Mouse (Mus musculus) forebrain, embryonic 14.5 days (tissue): ENCODE data around the gene Tbkbp1. TPM values are rescaled to one million over a fixed set of nuclear protein-coding genes. Genes with fewer than 3 reads are reported as not detected.

Experiments
- microRNA-seq: library from miRNA; unstranded; fragments of <30 nt; microRNA quantifications from one replicate; pipeline ENCODE4, GENCODE M21; 2016
- polyA plus RNA-seq: library from polyadenylated mRNA; unstranded; fragments of >200 nt; fragmentation: Nextera tagmentation; extraction: Ambion mirVana; gene quantifications from 2 replicates; pipeline ENCODE4 v1.2.1, GENCODE M21; 2014

Tbkbp1 gene
- polyA plus RNA-seq, 1 experiment from 2014 or later = 4.8 TPM

Small RNA genes lying within 50 kb of the gene (microRNA-seq; reads per million reads assigned to microRNA genes)
- gene Mir7235 = not detected

Other genes with a start within 250 kb of the Tbkbp1 start
- gene Cdk5rap3, start 235.0 kb downstream of the Tbkbp1 start, polyA plus RNA-seq = 91.2 and 98.4 TPM in 2 replicates
- 0.09 TPM in 1 of 2 replicates, not detected in the other for gene Prr15l, start 223.4 kb downstream of the Tbkbp1 start, polyA plus RNA-seq
- 19.0 and 21.9 TPM in 2 replicates for gene Pnpo, start 207.5 kb downstream of the Tbkbp1 start, polyA plus RNA-seq
- 14.3 and 14.6 TPM in 2 replicates for gene Sp2, start 168.5 kb downstream of the Tbkbp1 start, polyA plus RNA-seq
- 0.17 TPM in 1 of 2 replicates, not detected in the other for gene Sp6, start 138.1 kb downstream of the Tbkbp1 start, polyA plus RNA-seq
- 15.0 and 15.4 TPM in 2 replicates for gene Scrn2, start 121.6 kb downstream of the Tbkbp1 start, polyA plus RNA-seq
- 4.3 and 4.5 TPM in 2 replicates for gene Lrrc46, start 110.1 kb downstream of the Tbkbp1 start, polyA plus RNA-seq
- gene Mrpl10, start 109.9 kb downstream of the Tbkbp1 start, polyA plus RNA-seq = 56.2 and 57.6 TPM in 2 replicates
- 6.1 and 6.7 TPM in 2 replicates for gene Osbpl7, start 100.9 kb downstream of the Tbkbp1 start, polyA plus RNA-seq
- gene Tbx21, start 36.2 kb downstream of the Tbkbp1 start, polyA plus RNA-seq = 0.11 and 0.13 TPM in 2 replicates
- 41.7 and 41.9 TPM in 2 replicates for gene Kpnb1, start 36.4 kb upstream of the Tbkbp1 start, polyA plus RNA-seq
- gene Npepps, start 129.1 kb upstream of the Tbkbp1 start, polyA plus RNA-seq = 91.3 and 97.4 TPM in 2 replicates
- gene Mrpl45, start 164.2 kb upstream of the Tbkbp1 start, polyA plus RNA-seq = 42.2 and 43.4 TPM in 2 replicates
- 0.20 and 0.34 TPM in 2 replicates for gene Gpr179, start 200.6 kb upstream of the Tbkbp1 start, polyA plus RNA-seq
- 5.7 and 5.9 TPM in 2 replicates for gene Socs7, start 211.1 kb upstream of the Tbkbp1 start, polyA plus RNA-seq